Mouse (Mus musculus): ENCODE data around the gene Rad51.

Gene Rad51

GRCm38 (mm10) chr2:119112438-119113112, at the start of gene Rad51:
Gene Rad51 (plus strand): TSS chr2:119112793.
- DNase-seq (ENCODE audit: low read depth) = peak; percentile 85

DNA sequence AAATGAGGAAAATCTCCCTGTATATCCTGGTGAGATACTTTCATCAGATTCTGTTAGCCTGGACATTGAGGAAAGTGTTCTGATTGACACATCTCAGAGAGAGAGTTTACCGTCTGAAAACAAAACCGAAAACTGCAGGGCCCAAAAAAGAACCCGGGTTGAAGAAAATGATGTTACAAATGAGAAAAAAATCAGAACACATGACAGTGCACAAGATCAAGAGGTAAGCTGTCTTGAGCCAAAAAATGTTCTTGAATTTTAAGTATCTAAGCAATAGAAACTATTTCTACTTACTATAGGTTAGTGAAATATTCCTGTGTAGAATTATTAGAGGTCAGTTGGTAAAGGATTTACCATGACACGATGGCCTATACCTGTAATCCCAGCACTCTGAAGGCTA, 40.2 kb upstream of the Rad51 start:
- DNase-seq (ENCODE audit: low read depth) = no peak

GRCm38 (mm10) chr2:119086156-119086555, 26.4 kb upstream of the Rad51 start:
- DNase-seq (ENCODE audit: low read depth) = no peak

DNA sequence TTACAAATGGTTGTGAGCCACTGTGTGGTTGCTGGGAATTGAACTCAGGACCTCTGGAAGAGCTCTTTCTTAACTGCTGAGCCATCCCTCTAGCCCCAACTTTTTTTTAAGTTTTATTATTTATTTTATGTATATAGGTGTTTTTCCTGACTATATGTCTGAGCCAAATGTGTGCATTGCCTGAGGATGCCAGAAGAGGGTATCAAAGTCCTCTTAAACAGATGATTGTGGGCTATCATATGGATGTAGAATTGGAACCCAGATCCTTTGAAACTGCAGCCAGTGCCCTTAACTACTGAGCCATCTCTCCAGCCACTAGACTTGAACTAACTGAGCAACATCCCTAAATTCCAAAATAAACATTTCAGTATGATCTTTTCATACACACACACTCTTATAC, 11.0 kb upstream of the Rad51 start:
- DNase-seq (ENCODE audit: low read depth) = no peak

DNA sequence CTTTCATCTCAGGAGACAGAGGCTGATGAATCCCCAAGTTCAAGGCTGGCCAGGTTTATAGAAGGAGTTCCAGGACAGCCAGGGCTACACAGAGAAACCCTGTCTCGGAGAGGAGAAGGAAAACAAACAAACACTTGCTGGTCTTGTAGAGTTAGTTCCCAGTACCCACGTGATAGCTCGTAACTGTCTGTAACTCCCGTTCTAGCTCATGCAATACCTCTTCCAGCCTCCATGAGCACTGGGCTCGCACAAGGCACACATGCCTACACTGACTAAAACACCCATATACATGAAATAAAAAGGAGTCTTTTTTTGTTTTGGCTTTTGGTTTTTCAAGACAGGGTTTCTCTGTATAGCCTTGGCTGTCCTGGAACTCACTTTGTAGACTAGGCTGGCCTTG, 6.0 kb upstream of the Rad51 start:
- no peak for DNase-seq (ENCODE audit: low read depth)

DNA sequence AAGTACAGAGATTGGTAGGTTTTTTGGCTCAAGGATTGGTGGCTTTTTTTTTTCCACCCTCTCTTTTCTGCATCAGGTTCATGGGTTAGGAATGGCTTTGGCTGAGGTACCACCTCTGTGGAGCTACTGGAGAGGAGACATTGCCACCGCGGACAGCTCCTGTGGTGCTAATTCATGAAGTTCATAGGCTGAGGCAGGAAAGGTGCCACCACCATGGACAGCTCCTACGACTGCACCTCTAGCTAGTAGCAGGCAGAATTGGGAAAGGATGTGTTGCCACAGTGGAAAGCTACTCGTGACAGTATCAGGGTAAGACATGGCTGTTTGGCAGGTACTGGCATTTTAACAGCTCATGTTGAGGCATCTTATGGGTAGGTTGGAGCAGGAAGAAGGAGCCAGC, 4.0 kb upstream of the Rad51 start:
- no peak for DNase-seq (ENCODE audit: low read depth)

DNA sequence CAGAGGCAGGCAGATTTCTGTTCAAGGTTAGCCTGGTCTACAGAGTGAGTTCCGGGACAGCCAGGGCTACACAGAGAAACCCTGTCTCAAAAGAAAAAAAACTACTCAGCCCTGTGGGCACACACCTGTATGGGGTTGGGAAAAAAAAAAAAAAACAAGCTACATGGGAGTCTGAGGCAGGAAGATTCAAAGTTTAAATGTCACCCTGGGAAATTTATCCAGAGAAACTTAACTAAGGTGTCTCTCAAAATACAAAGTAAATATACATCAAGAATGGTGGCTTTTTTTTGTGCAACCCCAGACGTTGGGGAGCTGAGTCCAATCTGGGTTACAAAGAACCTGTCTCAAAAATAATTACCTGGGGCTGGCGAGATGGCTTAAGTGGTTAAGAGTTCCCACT, 1.5 kb upstream of the Rad51 start:
- no peak for DNase-seq (ENCODE audit: low read depth)

DNA sequence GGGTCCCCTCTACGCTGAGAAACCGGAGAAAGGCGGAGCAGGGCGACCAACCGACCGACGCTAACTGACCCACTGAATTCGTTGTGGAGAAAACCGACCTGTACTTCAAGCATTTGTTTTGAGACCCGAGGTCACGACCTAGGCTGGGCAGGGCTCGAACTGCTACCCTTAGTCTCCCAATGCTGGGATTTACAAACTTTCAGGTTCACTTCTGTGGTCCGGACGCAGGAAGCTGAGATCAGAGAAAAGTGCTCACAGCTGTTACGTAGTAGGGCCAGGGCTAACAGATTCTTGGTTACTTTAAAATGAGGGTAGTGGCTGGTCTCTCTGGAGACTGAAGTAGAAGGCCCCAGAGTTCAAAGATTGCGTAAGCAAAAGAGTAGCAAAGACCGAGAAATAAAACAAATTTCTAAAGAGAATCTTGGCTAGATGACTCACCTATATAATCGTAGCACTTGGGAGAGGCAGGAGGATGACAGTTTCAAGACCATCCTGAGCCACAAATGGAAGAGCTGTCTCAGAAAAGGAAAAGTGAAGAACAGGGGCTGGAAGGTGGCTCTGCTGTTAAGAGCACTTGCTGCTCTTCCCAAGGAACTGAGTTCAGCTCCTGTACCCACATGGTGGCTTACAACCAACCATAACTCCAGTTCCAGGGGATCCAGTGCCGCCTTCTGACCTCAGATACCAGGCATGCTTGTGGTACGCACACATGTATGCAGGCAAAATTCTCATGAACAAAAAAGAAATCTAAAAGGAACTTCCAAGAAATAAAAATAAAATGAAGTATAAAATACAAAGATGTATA, 730 bp downstream of the Rad51 start:
- no peak for DNase-seq (ENCODE audit: low read depth)

GRCm38 (mm10) chr2:119136346-119136898, 23.8 kb downstream of the Rad51 start:
- no peak for DNase-seq (ENCODE audit: low read depth)

DNA sequence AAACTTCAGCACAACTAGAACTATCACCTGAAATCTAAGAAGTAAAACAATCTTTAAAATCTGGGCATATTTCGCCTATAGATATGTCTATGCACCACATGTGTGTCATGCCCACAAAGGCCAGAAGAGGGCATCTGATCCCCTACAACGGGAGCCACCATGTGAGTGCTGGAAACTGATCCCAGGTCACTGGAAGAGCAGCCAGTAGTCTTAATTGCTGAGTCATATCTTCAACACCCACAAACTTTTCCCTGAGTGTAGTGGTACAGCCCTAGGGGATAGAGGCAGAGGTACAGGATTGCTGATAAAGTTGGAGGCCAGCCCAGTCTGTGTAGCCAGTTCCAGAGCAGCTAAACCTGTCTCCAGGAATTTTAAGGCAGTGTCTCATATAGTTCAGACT, 32.6 kb downstream of the Rad51 start:
- no peak for DNase-seq (ENCODE audit: low read depth)

- DNase-seq (ENCODE audit: low read depth) = no peak
These were observed 33.8 kb downstream of the Rad51 start for GRCm38 (mm10) chr2:119146435-119146834.

- no peak for DNase-seq (ENCODE audit: low read depth)
These were observed 34.6 kb downstream of the Rad51 start for GRCm38 (mm10) chr2:119147160-119147678.

GRCm38 (mm10) chr2:119147775-119148174, 35.2 kb downstream of the Rad51 start:
- no peak for DNase-seq (ENCODE audit: low read depth)

- DNase-seq (ENCODE audit: low read depth) = no peak
These were observed 39.7 kb downstream of the Rad51 start for GRCm38 (mm10) chr2:119152255-119152654.

- DNase-seq (ENCODE audit: low read depth) = no peak
These were observed 42.1 kb downstream of the Rad51 start for GRCm38 (mm10) chr2:119154683-119155082.

GRCm38 (mm10) chr2:119155388-119155787, 42.8 kb downstream of the Rad51 start:
- no peak for DNase-seq (ENCODE audit: low read depth)

DNA sequence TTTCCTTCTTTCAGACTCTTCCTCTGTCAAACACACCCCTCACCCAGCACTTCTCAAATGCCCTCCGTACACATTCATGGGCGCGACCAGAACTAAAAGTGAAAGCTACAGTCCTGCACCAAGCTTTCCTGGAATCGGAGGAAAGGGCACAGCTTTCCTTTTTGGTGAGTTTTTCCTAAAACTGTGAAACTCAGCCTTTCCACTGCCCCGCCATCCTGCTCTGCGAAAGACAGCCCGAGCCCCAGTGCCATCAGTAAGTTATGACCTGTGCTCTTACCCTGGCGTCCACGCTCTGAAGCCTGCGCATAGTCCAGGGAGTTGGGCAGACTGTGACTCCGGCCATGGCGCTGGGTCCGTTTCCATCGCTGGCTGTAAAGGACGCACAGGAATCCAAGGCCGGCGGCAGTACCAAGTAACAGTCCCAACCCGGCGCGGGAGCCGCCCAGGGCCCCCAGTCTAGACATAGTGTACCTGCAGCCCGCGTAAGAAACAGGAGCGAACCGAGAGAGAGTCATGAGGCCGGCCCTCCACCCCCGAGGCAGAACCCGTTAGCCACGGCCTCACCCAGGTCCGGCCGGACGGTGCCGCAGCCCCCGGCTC, 43.6 kb downstream of the Rad51 start:
- no peak for DNase-seq (ENCODE audit: low read depth)

DNA sequence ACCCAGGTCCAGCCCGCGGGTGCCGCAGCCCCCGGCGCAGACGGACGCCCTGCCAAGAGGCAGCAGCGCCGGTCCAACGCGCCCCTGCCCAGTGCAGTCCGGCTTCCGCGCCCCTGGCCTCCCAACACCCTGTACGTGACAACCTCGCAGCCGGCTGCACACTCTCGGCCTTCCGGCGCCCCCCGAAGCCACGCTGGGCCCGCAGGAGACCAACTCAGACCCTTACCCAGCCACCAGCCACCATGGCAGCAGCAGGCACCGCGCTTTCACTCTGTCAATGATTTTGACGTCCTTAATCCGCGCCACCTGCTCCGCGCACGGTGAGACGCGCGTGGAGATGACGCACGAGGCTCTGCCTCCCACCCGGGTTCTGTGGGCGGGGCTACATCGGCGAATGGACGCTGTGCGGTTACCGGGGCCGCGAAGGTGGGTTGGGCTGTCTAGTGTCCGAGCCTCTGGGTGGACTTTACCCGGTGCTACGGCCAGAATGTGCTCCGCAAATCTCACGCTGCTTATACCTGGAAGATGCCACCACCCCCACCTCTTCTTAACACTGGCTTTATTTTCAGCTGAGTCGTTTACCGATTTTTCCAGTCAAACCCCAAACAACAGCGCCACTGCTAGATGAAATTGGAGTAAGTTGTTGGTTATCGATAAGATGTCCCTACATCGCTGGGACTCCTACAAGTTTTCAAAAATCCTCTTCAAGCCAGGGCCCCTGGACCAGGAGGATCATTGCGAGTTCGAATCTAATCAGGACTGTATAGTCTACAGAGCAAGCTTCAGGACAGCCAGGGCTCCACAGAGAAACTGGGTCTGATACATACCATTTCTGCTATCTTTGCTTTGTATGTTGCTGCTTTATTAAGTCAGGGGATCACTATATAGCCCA, 44.3 kb downstream of the Rad51 start, which contains the start of gene Rmdn3:
Rmdn3 (minus strand) TSS at position 354 of the 892 bp plus-strand sequence.
- peak; percentile 73 for DNase-seq (ENCODE audit: low read depth)

GRCm38 (mm10) chr2:119157836-119158235, 45.2 kb downstream of the Rad51 start:
- DNase-seq (ENCODE audit: low read depth) = no peak

- no peak for DNase-seq (ENCODE audit: low read depth)
These were observed 48.7 kb downstream of the Rad51 start for GRCm38 (mm10) chr2:119161247-119161646.

- no peak for DNase-seq (ENCODE audit: low read depth)
These were observed 50.5 kb downstream of the Rad51 start for GRCm38 (mm10) chr2:119163135-119163534.

Data from fibroblast of lung, adult 2 months (primary cell).